Mouse (Mus musculus): ENCODE data around the gene Dcst2. TPM values are rescaled to one million over a fixed set of nuclear protein-coding genes. Genes with fewer than 3 reads are reported as not detected.

Gene Dcst2
- polyA plus RNA-seq, 1 experiment from 2014 or later, result not detected

DNA sequence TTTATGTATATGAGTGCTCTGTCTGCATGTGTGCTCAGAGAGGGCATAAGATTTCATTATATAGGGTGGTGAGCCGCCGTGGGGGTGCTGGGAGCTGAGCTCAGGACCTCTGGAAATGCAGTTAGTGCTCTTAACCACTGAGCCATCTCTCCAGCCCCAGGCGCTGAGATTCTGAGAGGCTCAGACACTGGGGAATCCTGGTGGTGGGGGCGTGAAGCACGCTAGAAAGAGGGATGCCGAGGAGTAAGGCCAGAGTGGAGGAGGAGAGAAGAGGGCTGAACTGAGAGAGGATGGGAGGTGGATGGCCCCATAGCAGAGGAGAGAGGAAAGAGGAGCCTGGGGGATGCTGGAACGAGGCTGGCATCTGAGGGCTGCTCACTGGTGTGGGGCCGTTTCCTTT is 2.9 kb downstream of the Dcst2 start:
- no peaks in the 10 kb centered on the region for H3K4me1 ChIP-seq (ENCODE audit: control insufficient read depth, insufficient read depth, low read length)
- no peaks in the 10 kb centered on the region for H3K9me3 ChIP-seq (ENCODE audit: control insufficient read depth, low read length)
- H3K9ac ChIP-seq (ENCODE audit: low read depth, low read length), result no peak overlapping the region
- no peak for DNase-seq (ENCODE audit: low spot score)
- H3K4me3 ChIP-seq (ENCODE audit: low read depth, low read length), result no peak overlapping the region
- ATAC-seq (ENCODE audit: low read depth), result no peak
- no peak overlapping the region for H3K4me2 ChIP-seq (ENCODE audit: low read depth, low read length)
- no peaks in the 10 kb centered on the region for H3K36me3 ChIP-seq (ENCODE audit: control insufficient read depth, insufficient read depth, low read length)
- 58% methylated on average over 8 of the region's 8 CpGs for WGBS
- H3K27ac ChIP-seq (replicated peaks; ENCODE audit: low read depth, low read length), result no peak overlapping the region
- no peaks in the 10 kb centered on the region for H3K27me3 ChIP-seq (replicated peaks; ENCODE audit: control insufficient read depth, insufficient read depth, low read length)

DNA sequence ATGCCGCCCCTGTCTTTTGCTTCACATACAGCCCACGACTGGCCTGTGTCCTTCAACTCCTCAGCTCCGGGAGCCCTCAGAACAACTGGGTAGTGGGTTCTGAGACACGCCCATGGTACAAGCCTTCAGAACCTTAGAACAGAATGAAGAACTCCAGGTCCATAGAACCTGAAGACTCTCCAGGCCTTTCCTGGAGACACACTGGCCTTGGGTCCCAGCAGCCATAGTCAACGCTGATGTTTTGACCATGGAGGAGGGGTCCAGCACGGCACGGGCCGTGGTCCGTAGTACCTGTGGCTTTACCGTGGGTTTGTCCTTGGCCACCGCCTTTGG is 3.3 kb downstream of the Dcst2 start, which contains the start of gene Dcst1:
Gene Dcst1 (minus strand): TSS at position 101 of the 333 bp plus-strand sequence.
- Histone ChIP-seq H3K27ac (replicated peaks; ENCODE audit: low read depth, low read length) (no peak within 1 kb of the TSS), H3K9ac (ENCODE audit: low read depth, low read length) (no peak within 1 kb of the TSS), H3K36me3 (ENCODE audit: control insufficient read depth, insufficient read depth, low read length) (no peaks in the 10 kb centered on the region), H3K4me2 (ENCODE audit: low read depth, low read length) (no peak within 1 kb of the TSS), H3K9me3 (ENCODE audit: control insufficient read depth, low read length) (no peaks in the 10 kb centered on the region), H3K4me1 (ENCODE audit: control insufficient read depth, insufficient read depth, low read length) (no peaks in the 10 kb centered on the region), H3K27me3 (replicated peaks; ENCODE audit: control insufficient read depth, insufficient read depth, low read length) (no peaks in the 10 kb centered on the region), H3K4me3 (ENCODE audit: low read depth, low read length) (no peak within 1 kb of the TSS)
- 88% methylated on average over 11 of the region's 11 CpGs for WGBS
- ATAC-seq (ENCODE audit: low read depth) (no peak), DNase-seq (ENCODE audit: low spot score) (no peak)

- no peaks in the 10 kb centered on the region for H3K27me3 ChIP-seq (replicated peaks; ENCODE audit: control insufficient read depth, insufficient read depth, low read length)
- no peak overlapping the region for H3K4me2 ChIP-seq (ENCODE audit: low read depth, low read length)
These were observed 4.0 kb downstream of the Dcst2 start for GRCm38 (mm10) chr3:89365486-89366414.

DNA sequence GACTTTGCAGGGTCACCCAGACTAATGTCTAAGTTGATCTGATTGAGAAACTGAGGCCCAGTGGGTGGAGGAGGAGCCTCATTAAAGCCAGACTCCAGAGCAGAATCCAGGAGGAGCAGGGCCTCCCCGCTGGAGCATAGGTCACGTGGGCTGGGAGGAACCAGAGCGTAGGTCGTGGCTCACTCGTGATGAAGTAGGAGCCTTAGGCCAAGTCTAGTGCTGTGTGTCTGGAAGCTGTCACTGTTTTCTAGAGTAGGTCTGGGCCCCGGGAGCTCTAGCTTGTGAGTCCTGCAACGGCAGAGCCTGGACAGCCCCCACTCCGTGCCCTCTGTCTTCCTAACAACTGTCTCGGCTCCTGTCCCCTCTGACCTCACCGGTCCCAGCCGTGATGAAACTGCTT is 5.6 kb downstream of the Dcst2 start:
- DNase-seq (ENCODE audit: low spot score) (no peak), ATAC-seq (ENCODE audit: low read depth) (no peak)
- H3K9me3 ChIP-seq (ENCODE audit: control insufficient read depth, low read length), result no peaks in the 10 kb centered on the region
- no peak overlapping the region for H3K4me3 ChIP-seq (ENCODE audit: low read depth, low read length)
- H3K27ac ChIP-seq (replicated peaks; ENCODE audit: low read depth, low read length), result no peak overlapping the region
- no peak overlapping the region for H3K9ac ChIP-seq (ENCODE audit: low read depth, low read length)
- no peaks in the 10 kb centered on the region for H3K36me3 ChIP-seq (ENCODE audit: control insufficient read depth, insufficient read depth, low read length)
- H3K4me2 ChIP-seq (ENCODE audit: low read depth, low read length), result no peak overlapping the region
- WGBS, result 60% methylated on average over 11 of the region's 11 CpGs
- no peaks in the 10 kb centered on the region for H3K27me3 ChIP-seq (replicated peaks; ENCODE audit: control insufficient read depth, insufficient read depth, low read length)
- H3K4me1 ChIP-seq (ENCODE audit: control insufficient read depth, insufficient read depth, low read length), result no peaks in the 10 kb centered on the region

More at GRCm38 (mm10) chr3:89365486-89366414, 4.0 kb downstream of the Dcst2 start:
- H3K4me3 ChIP-seq (ENCODE audit: low read depth, low read length), result no peak overlapping the region
- H3K9ac ChIP-seq (ENCODE audit: low read depth, low read length), result no peak overlapping the region
- no peak overlapping the region for H3K27ac ChIP-seq (replicated peaks; ENCODE audit: low read depth, low read length)
- H3K9me3 ChIP-seq (ENCODE audit: control insufficient read depth, low read length), result no peaks in the 10 kb centered on the region
- H3K4me1 ChIP-seq (ENCODE audit: control insufficient read depth, insufficient read depth, low read length), result no peaks in the 10 kb centered on the region
- whole genome bisulfite sequencing, result 69% methylated on average over 20 of the region's 20 CpGs
- no peaks in the 10 kb centered on the region for H3K36me3 ChIP-seq (ENCODE audit: control insufficient read depth, insufficient read depth, low read length)
- ATAC-seq (ENCODE audit: low read depth) (no peak), DNase-seq (ENCODE audit: low spot score) (no peak)

DNA sequence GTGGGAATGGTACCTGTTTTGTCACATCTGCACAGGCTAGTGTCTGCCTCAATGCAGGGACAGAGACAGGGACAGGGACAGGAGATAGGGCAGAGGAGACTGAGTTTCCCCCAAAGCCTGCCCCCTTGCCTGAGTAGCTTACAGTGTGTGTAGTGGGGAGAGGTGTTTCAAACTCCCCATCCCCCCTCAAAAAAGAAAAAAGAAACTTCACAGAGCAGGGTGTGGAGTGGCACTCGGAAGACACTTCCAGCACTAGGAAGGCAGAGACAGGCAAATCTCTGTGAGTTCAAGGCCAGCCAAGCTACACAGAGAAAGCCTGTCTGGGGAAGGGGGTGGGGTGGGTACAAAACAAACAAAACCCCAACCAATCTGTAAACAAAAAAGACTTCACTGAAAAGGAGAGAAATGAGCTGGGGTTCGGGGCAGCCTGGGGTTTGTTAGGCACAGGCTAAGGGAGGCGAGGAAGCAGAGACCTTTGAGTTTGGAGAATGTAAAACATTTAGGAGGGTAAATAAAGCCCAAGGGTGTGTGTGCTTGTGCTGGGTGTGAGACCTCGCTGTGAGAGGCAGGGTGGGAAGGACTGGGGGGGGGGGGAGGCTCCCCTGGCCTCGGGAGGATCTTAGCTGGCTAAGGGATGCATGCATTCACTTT is 11.9 kb downstream of the Dcst2 start:
- Histone ChIP-seq H3K4me1 (ENCODE audit: control insufficient read depth, insufficient read depth, low read length) (no peaks in the 10 kb centered on the region), H3K27me3 (replicated peaks; ENCODE audit: control insufficient read depth, insufficient read depth, low read length) (no peaks in the 10 kb centered on the region), H3K9me3 (ENCODE audit: control insufficient read depth, low read length) (no peaks in the 10 kb centered on the region), H3K36me3 (ENCODE audit: control insufficient read depth, insufficient read depth, low read length) (no peaks in the 10 kb centered on the region), H3K27ac (replicated peaks; ENCODE audit: low read depth, low read length) (no peak overlapping the region), H3K4me2 (ENCODE audit: low read depth, low read length) (no peak overlapping the region), H3K9ac (ENCODE audit: low read depth, low read length) (no peak overlapping the region), H3K4me3 (ENCODE audit: low read depth, low read length) (no peak overlapping the region)
- no peak for ATAC-seq (ENCODE audit: low read depth)
- DNase-seq (ENCODE audit: low spot score), result no peak
- WGBS, result 41% methylated on average over 5 of the region's 5 CpGs

- Histone ChIP-seq H3K4me1 (ENCODE audit: control insufficient read depth, insufficient read depth, low read length) (no peaks in the 10 kb centered on the region), H3K9ac (ENCODE audit: low read depth, low read length) (peak overlapping the region; percentile 66; the same call in 1 of the 2 replicates), H3K27me3 (replicated peaks; ENCODE audit: control insufficient read depth, insufficient read depth, low read length) (no peaks in the 10 kb centered on the region), H3K4me2 (ENCODE audit: low read depth, low read length) (peak overlapping the region; percentile 60), H3K9me3 (ENCODE audit: control insufficient read depth, low read length) (no peaks in the 10 kb centered on the region), H3K36me3 (ENCODE audit: control insufficient read depth, insufficient read depth, low read length) (0 out of 2 replicates have a peak, but pooled peaks cover 5% of the 10 kb centered on the region), H3K27ac (replicated peaks; ENCODE audit: low read depth, low read length) (no peak overlapping the region), H3K4me3 (ENCODE audit: low read depth, low read length) (no peak overlapping the region)
- DNase-seq (ENCODE audit: low spot score) (no peak), ATAC-seq (ENCODE audit: low read depth) (peak; percentile 1; the same call in 1 of the 2 replicates)
- 74% methylated on average over 4 of the region's 4 CpGs for WGBS
These were observed 16.1 kb downstream of the Dcst2 start for GRCm38 (mm10) chr3:89377831-89378230.

GRCm38 (mm10) chr3:89378394-89379067 is 16.8 kb downstream of the Dcst2 start:
- Histone ChIP-seq H3K4me3 (ENCODE audit: low read depth, low read length) (peak overlapping the region; percentile 45), H3K4me2 (ENCODE audit: low read depth, low read length) (peak overlapping the region; percentile 60), H3K36me3 (ENCODE audit: control insufficient read depth, insufficient read depth, low read length) (0 out of 2 replicates have a peak, but pooled peaks cover 5% of the 10 kb centered on the region), H3K27ac (replicated peaks; ENCODE audit: low read depth, low read length) (peak overlapping the region; percentile 45), H3K27me3 (replicated peaks; ENCODE audit: control insufficient read depth, insufficient read depth, low read length) (no peaks in the 10 kb centered on the region), H3K4me1 (ENCODE audit: control insufficient read depth, insufficient read depth, low read length) (no peaks in the 10 kb centered on the region), H3K9ac (ENCODE audit: low read depth, low read length) (peak overlapping the region; percentile 66), H3K9me3 (ENCODE audit: control insufficient read depth, low read length) (no peaks in the 10 kb centered on the region)
- ATAC-seq (ENCODE audit: low read depth), result peak; percentile 89
- 2% methylated on average over 13 of the region's 29 CpGs for WGBS
- DNase-seq (ENCODE audit: low spot score), result peak; percentile 88

- WGBS, result 84% methylated on average over 30 of the region's 31 CpGs
- Histone ChIP-seq H3K9ac (ENCODE audit: low read depth, low read length) (peak overlapping the region; percentile 66; the same call in 1 of the 2 replicates), H3K27me3 (replicated peaks; ENCODE audit: control insufficient read depth, insufficient read depth, low read length) (no peaks in the 10 kb centered on the region), H3K4me2 (ENCODE audit: low read depth, low read length) (peak overlapping the region; percentile 60; the same call in 1 of the 2 replicates), H3K36me3 (ENCODE audit: control insufficient read depth, insufficient read depth, low read length) (0 out of 2 replicates have a peak, but pooled peaks cover 5% of the 10 kb centered on the region), H3K4me3 (ENCODE audit: low read depth, low read length) (no peak overlapping the region), H3K27ac (replicated peaks; ENCODE audit: low read depth, low read length) (no peak overlapping the region), H3K4me1 (ENCODE audit: control insufficient read depth, insufficient read depth, low read length) (no peaks in the 10 kb centered on the region), H3K9me3 (ENCODE audit: control insufficient read depth, low read length) (no peaks in the 10 kb centered on the region)
- DNase-seq (ENCODE audit: low spot score) (no peak), ATAC-seq (ENCODE audit: low read depth) (no peak)
These were observed 17.8 kb downstream of the Dcst2 start for GRCm38 (mm10) chr3:89379388-89380131.

Data from embryonic facial prominence, embryonic 14.5 days (tissue).